Mouse (Mus musculus): ENCODE results near the gene Poc1a.

DNA sequence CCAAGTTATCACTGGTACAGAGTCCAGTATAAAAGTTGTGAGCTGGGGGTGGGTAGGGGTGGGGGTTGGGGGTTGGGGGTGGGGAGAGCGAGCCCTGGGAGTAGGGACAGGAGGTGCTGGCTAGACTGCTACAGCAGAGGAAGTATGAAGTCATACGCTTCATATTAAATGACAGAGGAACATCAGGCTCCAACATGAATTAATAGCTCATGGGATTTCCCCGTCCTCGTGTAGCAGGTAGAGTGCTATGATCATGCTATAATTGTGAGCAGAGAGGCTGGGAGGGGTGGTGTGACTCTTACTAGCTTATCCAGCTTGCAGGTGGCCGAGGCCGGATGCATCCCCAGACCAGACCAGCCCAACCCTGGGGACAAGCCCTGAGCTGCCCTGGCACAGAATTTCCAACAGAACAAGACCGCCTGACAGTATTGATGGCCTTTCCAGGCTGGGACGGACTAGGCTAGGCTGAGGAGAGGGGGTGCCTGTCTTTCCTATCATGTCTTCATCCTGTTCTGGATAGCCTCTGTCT, 6.1 kb upstream of the Poc1a start:
- no peak for TF ChIP-seq CTCF (conservative IDR thresholded peaks at IDR 0.05; ENCODE audit: low read length)
- TF ChIP-seq POU5F1 (IDR thresholded peaks at IDR 0.05; ENCODE audit: borderline replicate concordance, low read length): no peak
- TF ChIP-seq NANOG (IDR thresholded peaks at IDR 0.05; ENCODE audit: borderline replicate concordance, low read length): no peak

Data from E14TG2a.4 (cell line).